Mouse (Mus musculus) liver, embryonic 11.5 days (tissue): Measurements from ENCODE around the gene Syvn1. TPM values are rescaled to one million over a fixed set of nuclear protein-coding genes. Genes with fewer than 3 reads are reported as not detected.

Experiments
- ATAC-seq: fragments of 200-750 bp; cut with Nextera tagmentation; replicated peaks from 2 replicates; pipeline ENCODE4 v1.8.0; 2017; ENCODE audit warnings: moderate number of reproducible peaks, mild to moderate bottlenecking, moderate TSS enrichment, moderate library complexity; ENCODE audit not compliant: low FRiP score
- DNase-seq: peaks from one replicate; pipeline ENCODE4 v3.0.0-alpha.2; 2017; ENCODE audit warnings: low spot score
- H3K27ac ChIP-seq: fragments of 300-500 bp; sonication (generic); 2 replicates; pipeline ENCODE4 v1.5.1; 2014; ENCODE audit warnings: mild to moderate bottlenecking, low read depth, low read length, control low read depth
- H3K27me3 ChIP-seq: fragments of 300-500 bp; sonication (generic); replicated peaks from 2 replicates; pipeline ENCODE4 v1.6.1; 2014; ENCODE audit warnings: low read length, mixed read lengths; ENCODE audit not compliant: control insufficient read depth, insufficient read depth
- H3K36me3 ChIP-seq: fragments of 300-500 bp; sonication (generic); 2 replicates; pipeline ENCODE4 v1.6.1; 2014; ENCODE audit warnings: mild to moderate bottlenecking, low read length, moderate library complexity, mixed read lengths; ENCODE audit not compliant: control insufficient read depth, insufficient read depth
- H3K4me1 ChIP-seq: fragments of 300-500 bp; sonication (generic); replicated peaks from 2 replicates; pipeline ENCODE4 v1.6.1; 2014; ENCODE audit warnings: low read length, mixed read lengths; ENCODE audit not compliant: control insufficient read depth, insufficient read depth
- H3K4me2 ChIP-seq: fragments of 300-500 bp; sonication (generic); 2 replicates; pipeline ENCODE4 v1.6.1; 2014; ENCODE audit warnings: mild to moderate bottlenecking, control low read depth, moderate library complexity
- H3K4me3 ChIP-seq: fragments of 300-500 bp; sonication (generic); 2 replicates; pipeline ENCODE4 v1.5.1; 2014; ENCODE audit warnings: low read depth, low read length, control low read depth
- H3K9ac ChIP-seq: fragments of 300-500 bp; sonication (generic); 2 replicates; pipeline ENCODE4 v1.6.1; 2014; ENCODE audit warnings: low read depth, low read length, control low read depth
- H3K9me3 ChIP-seq: fragments of 300-500 bp; sonication (generic); 2 replicates; pipeline ENCODE4 v1.6.1; 2016; ENCODE audit warnings: low read length, inconsistent platforms, mixed read lengths; ENCODE audit not compliant: control insufficient read depth
- WGBS: fragments of 180-500 bp; shearing (Covaris S2); extraction: QIAGEN DNeasy Blood & Tissue Kit; methylation state at CpG from one replicate; pipeline ENCODE4 v1.1.7; 2014; 5-methylcytosine and 5-hydroxymethylcytosine counted together
- polyA plus RNA-seq: library from polyadenylated mRNA; unstranded; fragments of >200 nt; fragmentation: Nextera tagmentation; extraction: Ambion mirVana; gene quantifications from 2 replicates; pipeline ENCODE4 v1.2.1, GENCODE M21; 2014

Gene Syvn1
- polyA plus RNA-seq, 1 experiment from 2014 or later, result 33.7 TPM

- no peak for DNase-seq
- H3K9me3 ChIP-seq, result no peaks in the 10 kb centered on the region
These were observed 950 bp downstream of the Syvn1 start for GRCm38 (mm10) chr19:6047154-6047898.

GRCm38 (mm10) chr19:6047899-6048166 is 1.5 kb downstream of the Syvn1 start:
- Histone ChIP-seq H3K4me1 (peaks cover 14% of the 10 kb centered on the region; the same call in 1 of the 2 replicates), H3K27me3 (no peaks in the 10 kb centered on the region), H3K9me3 (no peaks in the 10 kb centered on the region), H3K9ac (peak overlapping the region; percentile 96), H3K36me3 (peaks cover 38% of the 10 kb centered on the region), H3K4me2 (peak overlapping the region; percentile 85), H3K27ac (peak overlapping the region; percentile 42; the same call in 1 of the 2 replicates), H3K4me3 (peak overlapping the region; percentile 88)
- DNase-seq, result no peak
- WGBS, result 72% methylated on average over 8 of the region's 8 CpGs
- no peak for ATAC-seq

More at GRCm38 (mm10) chr19:6047154-6047898, 950 bp downstream of the Syvn1 start:
- Histone ChIP-seq H3K4me1 (peaks cover 14% of the 10 kb centered on the region; the same call in 1 of the 2 replicates), H3K4me3 (peak overlapping the region; percentile 88), H3K9ac (peak overlapping the region; percentile 96), H3K36me3 (peaks cover 33% of the 10 kb centered on the region), H3K27me3 (no peaks in the 10 kb centered on the region), H3K4me2 (peak overlapping the region; percentile 85), H3K27ac (peak overlapping the region; percentile 99)
- WGBS, result 1% methylated on average over 44 of the region's 44 CpGs
- peak; percentile 8; the same call in 1 of the 2 replicates for ATAC-seq

- no peaks in the 10 kb centered on the region for H3K9me3 ChIP-seq
- peak overlapping the region; percentile 14; the same call in 1 of the 2 replicates for H3K4me3 ChIP-seq
- 71% methylated on average over 11 of the region's 11 CpGs for WGBS
- ATAC-seq (peak; percentile 17; the same call in 1 of the 2 replicates), DNase-seq (no peak)
- H3K36me3 ChIP-seq, result peaks cover 48% of the 10 kb centered on the region
- H3K9ac ChIP-seq, result no peak overlapping the region
- peaks cover 14% of the 10 kb centered on the region; the same call in 1 of the 2 replicates for H3K4me1 ChIP-seq
- H3K4me2 ChIP-seq, result peak overlapping the region; percentile 85
- H3K27me3 ChIP-seq, result no peaks in the 10 kb centered on the region
- peak overlapping the region; percentile 10; the same call in 1 of the 2 replicates for H3K27ac ChIP-seq
These were observed 2.5 kb downstream of the Syvn1 start for GRCm38 (mm10) chr19:6048681-6049410.

DNA sequence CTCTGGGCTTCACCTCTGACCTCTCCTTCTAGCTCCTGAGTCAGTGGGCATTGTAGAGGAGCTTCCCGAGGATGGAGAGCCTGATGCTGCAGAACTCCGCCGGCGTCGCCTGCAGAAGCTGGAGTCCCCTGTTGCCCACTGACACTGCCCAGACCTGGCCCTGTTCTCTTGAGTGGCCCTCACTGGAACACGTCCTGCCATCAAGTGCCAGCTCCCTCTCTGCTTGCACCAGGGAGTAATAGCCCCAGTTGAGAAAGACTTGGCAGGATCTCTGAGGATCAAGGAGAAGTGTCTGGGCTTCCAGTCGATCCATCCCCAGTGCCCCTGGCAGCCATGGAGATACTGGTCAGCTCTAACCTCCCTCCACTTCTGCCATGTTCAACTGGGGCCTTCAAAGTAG is 6.1 kb downstream of the Syvn1 start:
- ATAC-seq (no peak), DNase-seq (no peak)
- H3K27me3 ChIP-seq, result no peaks in the 10 kb centered on the region
- 87% methylated on average over 7 of the region's 7 CpGs for WGBS
- no peak overlapping the region for H3K9ac ChIP-seq
- H3K4me1 ChIP-seq, result peaks cover 19% of the 10 kb centered on the region
- no peak overlapping the region for H3K27ac ChIP-seq
- no peak overlapping the region for H3K4me2 ChIP-seq
- H3K36me3 ChIP-seq, result peaks cover 65% of the 10 kb centered on the region
- no peak overlapping the region for H3K4me3 ChIP-seq
- H3K9me3 ChIP-seq, result no peaks in the 10 kb centered on the region

DNA sequence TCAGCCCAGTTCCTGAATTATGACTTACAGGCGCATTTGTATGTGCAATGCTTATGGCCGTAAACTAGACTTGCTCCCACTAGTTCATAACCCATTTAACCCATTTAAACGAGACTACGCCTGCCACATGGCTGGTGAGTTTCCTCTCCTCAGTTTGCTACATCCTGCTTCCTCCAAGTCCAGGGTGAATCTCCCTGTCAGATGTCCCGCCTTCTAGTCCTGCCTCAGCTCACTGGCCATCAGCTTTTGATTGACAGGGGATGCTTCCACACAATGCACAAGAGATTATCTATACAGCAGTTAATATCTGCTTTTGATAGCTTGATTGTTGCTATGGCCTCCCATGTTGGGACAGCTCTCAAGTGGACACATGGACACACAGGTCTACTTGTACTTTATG is 7.9 kb downstream of the Syvn1 start:
- Histone ChIP-seq H3K36me3 (peaks cover 64% of the 10 kb centered on the region), H3K27me3 (no peaks in the 10 kb centered on the region), H3K27ac (no peak overlapping the region), H3K4me1 (peaks cover 13% of the 10 kb centered on the region; the same call in 1 of the 2 replicates), H3K4me2 (no peak overlapping the region), H3K9me3 (no peaks in the 10 kb centered on the region), H3K9ac (0 out of 2 replicates have a peak overlapping the region, but pooled peaks have one; percentile 13), H3K4me3 (no peak overlapping the region)
- 86% methylated on average over 5 of the region's 5 CpGs for WGBS
- DNase-seq, result no peak
- no peak for ATAC-seq

- no peak for ATAC-seq
- peaks cover 45% of the 10 kb centered on the region for H3K36me3 ChIP-seq
- H3K4me1 ChIP-seq, result peaks cover 13% of the 10 kb centered on the region; the same call in 1 of the 2 replicates
- H3K4me2 ChIP-seq, result peak overlapping the region; percentile 80
- H3K27ac ChIP-seq, result no peak overlapping the region
- 58% methylated on average over 4 of the region's 4 CpGs for WGBS
- H3K9me3 ChIP-seq, result no peaks in the 10 kb centered on the region
- DNase-seq, result no peak
- peak overlapping the region; percentile 91 for H3K4me3 ChIP-seq
- H3K27me3 ChIP-seq, result no peaks in the 10 kb centered on the region
- peak overlapping the region; percentile 97 for H3K9ac ChIP-seq
These were observed 10.3 kb downstream of the Syvn1 start for GRCm38 (mm10) chr19:6056696-6057095.

DNA sequence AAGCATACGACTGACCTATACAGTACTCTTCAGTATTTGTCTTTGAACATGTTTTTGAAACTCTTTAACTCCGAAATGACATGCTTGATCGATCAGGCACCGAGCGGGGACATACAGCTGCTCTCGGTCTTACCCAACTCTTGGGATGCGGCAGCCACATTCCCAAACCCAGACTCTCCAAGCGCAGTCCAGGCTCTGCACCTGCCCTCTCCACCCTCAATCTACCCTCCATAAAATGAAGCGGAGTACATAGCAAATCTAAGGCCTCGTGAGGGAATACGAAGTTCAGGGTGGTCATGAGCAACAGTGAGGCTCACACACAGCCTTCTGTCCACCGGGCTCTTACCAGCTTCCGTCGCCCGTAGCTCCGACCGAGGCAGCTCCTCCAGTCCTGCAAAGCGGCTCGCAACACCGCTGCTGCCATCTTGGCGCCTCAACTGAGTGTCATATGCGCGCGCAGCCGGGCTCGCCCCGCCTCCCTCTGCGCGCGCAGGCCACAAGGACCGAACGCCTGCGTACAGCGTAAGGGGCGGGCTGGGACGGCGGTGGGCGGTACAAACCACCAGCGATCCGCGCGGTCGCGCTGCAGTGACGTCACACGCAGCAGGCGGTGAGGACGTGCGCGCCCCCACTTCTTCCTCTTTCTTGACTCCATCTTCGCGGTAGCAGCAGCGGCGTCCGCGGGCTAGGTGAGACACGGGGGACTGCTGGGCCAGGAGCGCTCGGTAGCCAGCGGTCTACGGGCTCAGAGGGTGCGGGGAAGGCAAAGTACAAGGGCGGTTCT is 11.1 kb downstream of the Syvn1 start, which contains the start of the genes Mrpl49 and Fau:
Gene Mrpl49, minus strand, starts transcription at position 473 of the 784 bp plus-strand sequence.
Gene Fau, plus strand, starts transcription at position 532 of the 784 bp plus-strand sequence.
- peaks cover 38% of the 10 kb centered on the region for H3K36me3 ChIP-seq
- no peaks in the 10 kb centered on the region for H3K9me3 ChIP-seq
- H3K9ac ChIP-seq, result peak within 1 kb of the TSS; percentile 97
- WGBS, result under 1% methylated on average over 63 of the region's 63 CpGs
- peak within 1 kb of the TSS; percentile 91 for H3K4me3 ChIP-seq
- peak within 1 kb of the TSS; percentile 85 for H3K4me2 ChIP-seq
- peak within 1 kb of the TSS; percentile 85 for H3K27ac ChIP-seq
- DNase-seq, result peak; percentile 97
- peak; percentile 80 for ATAC-seq
- peaks cover 19% of the 10 kb centered on the region for H3K4me1 ChIP-seq
- no peaks in the 10 kb centered on the region for H3K27me3 ChIP-seq

DNA sequence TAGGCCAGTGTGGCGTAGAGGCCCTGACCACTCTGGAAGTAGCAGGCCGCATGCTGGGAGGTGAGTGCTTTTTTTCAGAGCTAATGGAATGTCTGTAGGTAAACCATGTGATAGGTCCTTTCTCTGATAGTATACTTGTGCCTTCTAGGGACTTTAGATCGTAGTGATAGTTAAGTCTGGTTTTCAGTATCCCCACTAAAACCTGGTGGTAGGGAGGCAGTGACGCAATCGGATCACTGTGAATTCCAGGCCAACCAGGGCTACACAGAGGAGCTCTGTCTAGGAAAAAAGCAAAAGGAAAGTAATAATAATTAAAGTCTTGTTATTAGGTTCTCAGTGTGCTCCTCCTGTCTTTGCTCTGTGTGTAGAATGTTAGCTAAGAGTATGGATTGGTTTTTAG is 12.1 kb downstream of the Syvn1 start:
- peaks cover 28% of the 10 kb centered on the region for H3K36me3 ChIP-seq
- H3K9ac ChIP-seq, result peak overlapping the region; percentile 97
- H3K4me1 ChIP-seq, result peaks cover 20% of the 10 kb centered on the region
- H3K27ac ChIP-seq, result peak overlapping the region; percentile 85
- no peaks in the 10 kb centered on the region for H3K27me3 ChIP-seq
- no peak for DNase-seq
- peak overlapping the region; percentile 91 for H3K4me3 ChIP-seq
- 12% methylated on average over 5 of the region's 5 CpGs for WGBS
- ATAC-seq, result no peak
- H3K9me3 ChIP-seq, result no peaks in the 10 kb centered on the region
- H3K4me2 ChIP-seq, result peak overlapping the region; percentile 85
